ENCODE assay signal across 19 mouse cellular contexts in the genomic region with DNA sequence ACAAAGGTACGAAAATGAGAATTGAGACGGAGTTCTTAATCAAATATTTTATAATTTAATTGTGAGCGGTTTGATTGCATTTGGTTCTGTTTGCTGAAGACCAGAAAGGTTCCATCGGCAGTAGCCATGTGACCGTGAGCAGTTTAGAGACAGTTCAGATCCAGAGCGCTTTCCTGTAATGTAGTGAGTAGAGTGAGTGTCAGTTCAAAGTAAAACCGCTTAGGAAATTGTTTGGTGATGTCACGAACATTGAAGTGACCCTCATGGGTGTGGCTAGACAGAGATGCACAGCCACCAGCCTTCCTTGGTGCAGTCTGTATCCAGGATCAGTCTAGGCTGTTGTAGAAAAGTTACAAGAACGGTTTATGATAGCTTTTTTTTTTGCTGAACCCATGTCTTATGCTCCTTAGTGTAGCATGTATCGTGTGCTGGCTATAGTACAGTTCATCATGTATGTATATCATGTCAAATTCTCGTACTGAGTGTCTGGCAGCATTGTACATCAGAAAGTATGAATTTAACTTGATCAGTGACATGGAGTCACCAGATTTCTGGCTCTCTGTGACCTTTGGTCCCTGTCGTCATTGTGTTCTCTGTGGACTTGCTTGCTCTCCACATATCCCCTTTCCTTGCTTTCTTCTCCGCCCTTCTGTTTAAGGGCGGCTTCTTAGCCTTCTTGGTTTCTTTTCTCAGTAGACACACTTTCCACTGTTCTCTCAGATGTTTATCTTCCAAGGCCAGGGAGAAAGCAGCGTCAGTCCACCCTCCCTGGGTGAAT. TPM values are rescaled to one million over a fixed set of nuclear protein-coding genes. Genes with fewer than 3 reads are reported as not detected.
A peak's percentile ranks its signal among the peaks of the same experiment; 100 is the strongest.
DNase-seq lines count a peak whose midpoint lies in the region; ATAC-seq and TF ChIP-seq lines count a peak whose summit lies in the region.
"Had no signal": no experiment of that assay in that cellular context is flagged by ENCODE, and none has a peak within 500 bp of the region (broad histone marks: within the 10 kb centered on the region; RNA-seq: fewer than 3 reads in every experiment).

No protein-coding gene starts in this region.

- TF ChIP-seq CTCF in liver, adult 2 months (IDR thresholded peaks at IDR 0.05; ENCODE audit: low read depth, low read length) = no peak

- no peak for TF ChIP-seq POLR2A in liver, adult 2 months (IDR thresholded peaks at IDR 0.05; ENCODE audit: extremely low read depth, insufficient read depth, low read length)

- H3K27me3 ChIP-seq in heart, embryonic 16.5 days (ENCODE audit: control insufficient read depth, insufficient read depth, low read length) = no peaks in the 10 kb centered on the region
- H3K27me3 ChIP-seq in liver, adult 2 months (ENCODE audit: control insufficient read depth, insufficient read depth, low read length) = no peaks in the 10 kb centered on the region
- H3K27me3 ChIP-seq in hindbrain, embryonic 16.5 days (replicated peaks; ENCODE audit: control insufficient read depth, insufficient read depth, low read length) = no peaks in the 10 kb centered on the region
- H3K27me3 ChIP-seq in liver, embryonic 15.5 days = no peaks in the 10 kb centered on the region
- H3K27me3 ChIP-seq: heart, embryonic 15.5 days had no signal

- peaks cover 62% of the 10 kb centered on the region for H3K4me1 ChIP-seq in heart, embryonic 16.5 days (ENCODE audit: control insufficient read depth, insufficient read depth, low read length)
- peaks cover 23% of the 10 kb centered on the region for H3K4me1 ChIP-seq in liver, adult 2 months (ENCODE audit: control insufficient read depth, insufficient read depth, low read length)
- H3K4me1 ChIP-seq in hindbrain, embryonic 16.5 days (ENCODE audit: control insufficient read depth, insufficient read depth, low read depth, low read length) = peaks cover 51% of the 10 kb centered on the region
- H3K4me1 ChIP-seq in liver, embryonic 15.5 days (replicated peaks) = peaks cover 71% of the 10 kb centered on the region

- WGBS in heart, embryonic 16.5 days = 73% methylated on average over 15 of the region's 15 CpGs
- 20% methylated on average over 15 of the region's 15 CpGs for WGBS in liver, adult 2 months
- 85% methylated on average over 15 of the region's 15 CpGs for WGBS in hindbrain, embryonic 16.5 days
- 71% methylated on average over 15 of the region's 15 CpGs for WGBS in liver, embryonic 15.5 days (ENCODE audit: insufficient replicate concordance)

- peaks cover 46% of the 10 kb centered on the region for H3K79me2 ChIP-seq in liver, adult 2 months (ENCODE audit: control insufficient read depth, insufficient read depth, low read length)

- no peak overlapping the region for H3K27ac ChIP-seq in heart, embryonic 16.5 days (ENCODE audit: low read length)
- peak overlapping the region; percentile 76 for H3K27ac ChIP-seq in liver, adult 2 months (replicated peaks; ENCODE audit: insufficient read depth, low read depth, low read length)
- H3K27ac ChIP-seq in hindbrain, embryonic 16.5 days (ENCODE audit: low read depth, low read length) = no peak overlapping the region
- H3K27ac ChIP-seq in liver, embryonic 15.5 days (replicated peaks) = peak overlapping the region; percentile 42; the same call in 1 of the 2 replicates
- H3K27ac ChIP-seq: heart, embryonic 15.5 days had no signal

- no peaks in the 10 kb centered on the region for H3K9me3 ChIP-seq in heart, embryonic 16.5 days (replicated peaks; ENCODE audit: control insufficient read depth, low read length)
- H3K9me3 ChIP-seq in hindbrain, embryonic 16.5 days (ENCODE audit: control insufficient read depth, low read length) = no peaks in the 10 kb centered on the region
- no peaks in the 10 kb centered on the region for H3K9me3 ChIP-seq in liver, embryonic 15.5 days (replicated peaks)
- H3K9me3 ChIP-seq: heart, embryonic 15.5 days had no signal

- intact Hi-C loops in heart, postnatal 10 days (cut with DNase I) = no loop called here

- ATAC-seq in heart, embryonic 16.5 days (replicated peaks; ENCODE audit: extremely low read depth, insufficient read depth, low FRiP score) = no peak
- no peak for ATAC-seq in hindbrain, embryonic 16.5 days
- ATAC-seq in liver, embryonic 15.5 days (ENCODE audit: insufficient read depth) = no peak
- ATAC-seq: forebrain, embryonic 14.5 days had no signal

- H3K9ac ChIP-seq in heart, embryonic 16.5 days (ENCODE audit: low read length) = peak overlapping the region; percentile 36; the same call in 1 of the 2 replicates
- H3K9ac ChIP-seq in liver, adult 2 months (ENCODE audit: low read depth, low read length) = peak overlapping the region; percentile 38; the same call in 1 of the 2 replicates
- no peak overlapping the region for H3K9ac ChIP-seq in hindbrain, embryonic 16.5 days (ENCODE audit: low read depth, low read length)
- H3K9ac ChIP-seq in liver, embryonic 15.5 days = no peak overlapping the region
- H3K9ac ChIP-seq: heart, embryonic 15.5 days had no signal

- 0 out of 2 replicates have a peak overlapping the region, but pooled peaks have one; percentile 9 for H3K4me2 ChIP-seq in heart, embryonic 16.5 days (ENCODE audit: low read depth, low read length)
- peak overlapping the region; percentile 23 for H3K4me2 ChIP-seq in hindbrain, embryonic 16.5 days (ENCODE audit: low read length)
- H3K4me2 ChIP-seq in liver, embryonic 15.5 days = peak overlapping the region; percentile 8; the same call in 1 of the 2 replicates
- H3K4me2 ChIP-seq: heart, embryonic 15.5 days had no signal

- no peak overlapping the region for H3K4me3 ChIP-seq in heart, embryonic 16.5 days (ENCODE audit: low read length)
- H3K4me3 ChIP-seq in liver, adult 2 months (ENCODE audit: insufficient read depth, low read depth, low read length) = no peak overlapping the region
- H3K4me3 ChIP-seq in hindbrain, embryonic 16.5 days (ENCODE audit: low read length) = no peak overlapping the region
- no peak overlapping the region for H3K4me3 ChIP-seq in liver, embryonic 15.5 days (replicated peaks)
- H3K4me3 ChIP-seq: heart, embryonic 15.5 days had no signal

- no peak for DNase-seq in heart, postnatal 10 days
- DNase-seq in liver, adult 2 months (ENCODE audit: extremely low read depth, low read depth, low spot score) = peak; percentile 88
- no peak for DNase-seq in liver
- no peak for DNase-seq in thymus, adult 18-20 months
- no peak for DNase-seq in gastrocnemius, adult 18-20 months (ENCODE audit: low spot score)
- DNase-seq: adrenal gland, adult 8-10 months; cerebellum, postnatal 36 days; gastrocnemius, postnatal 10 days; midbrain, embryonic 14.5 days; spleen, adult 18-20 months had no signal

- H3K36me3 ChIP-seq in heart, embryonic 16.5 days (ENCODE audit: control insufficient read depth, insufficient read depth) = peaks cover 8% of the 10 kb centered on the region
- peaks cover 2% of the 10 kb centered on the region; the same call in 1 of the 2 replicates for H3K36me3 ChIP-seq in liver, adult 2 months (ENCODE audit: control insufficient read depth, insufficient read depth, low read length)
- H3K36me3 ChIP-seq in hindbrain, embryonic 16.5 days (ENCODE audit: control insufficient read depth, insufficient read depth, low read length) = peaks cover 5% of the 10 kb centered on the region
- H3K36me3 ChIP-seq in liver, embryonic 15.5 days (replicated peaks) = peaks cover 33% of the 10 kb centered on the region

RNA-seq across cellular contexts. Expression of a gene that starts 4.4 kb away (rescaled TPM):
- 20.7 and 21.6 TPM in 2 replicates for polyA plus RNA-seq in heart, embryonic 16.5 days (2015; fragmentation: Nextera tagmentation; extraction: Ambion mirVana)
- 10 to 100 TPM; 45.7 to 48.7 TPM for total RNA-seq in heart, postnatal 10 days (2021)
- total RNA-seq in liver, adult 2 months (2014; rRNA removed) = 18.0 and 23.2 TPM in 2 replicates
- 10.0 and 13.7 TPM in 2 replicates for polyA plus RNA-seq in liver, adult 2 months (2012; rRNA removed)
- 20.5 and 21.3 TPM in 2 replicates for polyA plus RNA-seq in hindbrain, embryonic 16.5 days (2015; fragmentation: Nextera tagmentation; extraction: Ambion mirVana)
- 13.3 and 14.7 TPM in 2 replicates for polyA plus RNA-seq in liver, embryonic 15.5 days (2015; fragmentation: Nextera tagmentation; extraction: Ambion mirVana)
- 10 to 100 TPM; 24.3 to 32.4 TPM for total RNA-seq in gastrocnemius, adult 18-20 months (2021)

RNA-seq across cellular contexts. Expression of a gene that starts 46.7 kb away (rescaled TPM):
- polyA plus RNA-seq in heart, embryonic 16.5 days (2015; fragmentation: Nextera tagmentation; extraction: Ambion mirVana) = not detected in 2 replicates
- not detected for total RNA-seq in heart, postnatal 10 days (2021)
- not detected in 2 replicates for total RNA-seq in liver, adult 2 months (2014; rRNA removed)
- polyA plus RNA-seq in liver, adult 2 months (2012; rRNA removed) = not detected in 2 replicates
- 0.07 TPM in 1 of 2 replicates, not detected in the other for polyA plus RNA-seq in hindbrain, embryonic 16.5 days (2015; fragmentation: Nextera tagmentation; extraction: Ambion mirVana)
- not detected in 2 replicates for polyA plus RNA-seq in liver, embryonic 15.5 days (2015; fragmentation: Nextera tagmentation; extraction: Ambion mirVana)
- not detected for total RNA-seq in gastrocnemius, adult 18-20 months (2021)
- total RNA-seq: adrenal gland, adult 8-10 months; gastrocnemius, postnatal 10 days; left cerebral cortex, postnatal 10 days had no signal
- polyA plus RNA-seq: forebrain, embryonic 14.5 days; heart, embryonic 15.5 days; large intestine, adult 2 months; liver, embryonic 16.5 days; midbrain, embryonic 14.5 days; testis, adult 2 months had no signal

RNA-seq across cellular contexts. Expression of a gene that starts 58.8 kb away (rescaled TPM):
- 34.9 and 39.8 TPM in 2 replicates for polyA plus RNA-seq in heart, embryonic 16.5 days (2015; fragmentation: Nextera tagmentation; extraction: Ambion mirVana)
- total RNA-seq in heart, postnatal 10 days (2021) = 10 to 100 TPM; 42.9 to 46.8 TPM
- total RNA-seq in liver, adult 2 months (2014; rRNA removed) = 10.8 and 16.0 TPM in 2 replicates
- polyA plus RNA-seq in liver, adult 2 months (2012; rRNA removed) = 13.3 and 14.8 TPM in 2 replicates
- 57.1 and 59.4 TPM in 2 replicates for polyA plus RNA-seq in hindbrain, embryonic 16.5 days (2015; fragmentation: Nextera tagmentation; extraction: Ambion mirVana)
- polyA plus RNA-seq in liver, embryonic 15.5 days (2015; fragmentation: Nextera tagmentation; extraction: Ambion mirVana) = 10.8 and 11.1 TPM in 2 replicates
- 10 to 100 TPM; 68.8 to 72.7 TPM for total RNA-seq in gastrocnemius, adult 18-20 months (2021)

Comparison
In these comparisons a context has a peak if more than half of its experiments do, and no peak if none do; other contexts are left out.
1. H3K9ac ChIP-seq: peak in heart, embryonic 16.5 days (single experiment) and liver, adult 2 months (single experiment); none in hindbrain, embryonic 16.5 days (single experiment) and liver, embryonic 15.5 days (single experiment).
2. H3K27ac ChIP-seq: peak in liver, adult 2 months (single experiment) and liver, embryonic 15.5 days (single experiment); none in heart, embryonic 16.5 days (single experiment) and hindbrain, embryonic 16.5 days (single experiment).
3. Peak in every context shown above with its lines, with median percentiles within 50 percentile points of each other: H3K4me2 ChIP-seq.